ENCODE assay signal across 29 mouse cellular contexts in genomic region chr9:87784872-87785271, GRCm38 (mm10). TPM values are rescaled to one million over a fixed set of nuclear protein-coding genes. Genes with fewer than 3 reads are reported as not detected.
"Had no signal": no experiment of that assay in that cellular context is flagged by ENCODE, and none has a peak within 500 bp of the region (broad histone marks: within the 10 kb centered on the region; RNA-seq: fewer than 3 reads in every experiment).

No protein-coding gene starts in this region.

- H3K9me3 ChIP-seq: embryonic facial prominence, embryonic 10.5 days; embryonic facial prominence, embryonic 12.5 days; embryonic facial prominence, embryonic 13.5 days; embryonic facial prominence, embryonic 15.5 days; forebrain, embryonic 10.5 days; forebrain, embryonic 12.5 days; forebrain, embryonic 13.5 days; forebrain, embryonic 15.5 days; heart, embryonic 10.5 days had no signal

- H3K27me3 ChIP-seq: embryonic facial prominence, embryonic 12.5 days; embryonic facial prominence, embryonic 13.5 days; embryonic facial prominence, embryonic 15.5 days; forebrain, embryonic 12.5 days; forebrain, embryonic 13.5 days; forebrain, embryonic 15.5 days had no signal

- H3K27ac ChIP-seq: embryonic facial prominence, embryonic 10.5 days; embryonic facial prominence, embryonic 12.5 days; embryonic facial prominence, embryonic 13.5 days; embryonic facial prominence, embryonic 15.5 days; forebrain, embryonic 10.5 days; forebrain, embryonic 12.5 days; forebrain, embryonic 13.5 days; forebrain, embryonic 15.5 days; gastrocnemius, adult 2 months; heart, embryonic 10.5 days had no signal

- ATAC-seq: forebrain, embryonic 13.5 days; forebrain, embryonic 14.5 days; forebrain, embryonic 15.5 days; forebrain, embryonic 16.5 days; forebrain, postnatal 0 days had no signal

- H3K9ac ChIP-seq: embryonic facial prominence, embryonic 12.5 days; embryonic facial prominence, embryonic 13.5 days; embryonic facial prominence, embryonic 15.5 days; forebrain, embryonic 12.5 days; forebrain, embryonic 13.5 days; forebrain, embryonic 15.5 days; forebrain, postnatal 0 days had no signal

- H3K4me2 ChIP-seq: embryonic facial prominence, embryonic 12.5 days; embryonic facial prominence, embryonic 13.5 days; embryonic facial prominence, embryonic 15.5 days; forebrain, embryonic 12.5 days; forebrain, embryonic 13.5 days; forebrain, embryonic 15.5 days; heart, embryonic 11.5 days had no signal

- H3K36me3 ChIP-seq: embryonic facial prominence, embryonic 10.5 days; embryonic facial prominence, embryonic 12.5 days; embryonic facial prominence, embryonic 13.5 days; embryonic facial prominence, embryonic 15.5 days; forebrain, embryonic 10.5 days; forebrain, embryonic 12.5 days; forebrain, embryonic 15.5 days; heart, embryonic 10.5 days had no signal

- H3K4me3 ChIP-seq: embryonic facial prominence, embryonic 10.5 days; embryonic facial prominence, embryonic 12.5 days; embryonic facial prominence, embryonic 13.5 days; embryonic facial prominence, embryonic 15.5 days; erythroblast, embryonic 14.5 days; forebrain, embryonic 10.5 days; forebrain, embryonic 12.5 days; forebrain, embryonic 13.5 days; forebrain, embryonic 15.5 days; gastrocnemius, adult 2 months; heart, embryonic 10.5 days had no signal

- DNase-seq: cerebellum, adult 9-11 months; cerebellum, postnatal 10 days; cerebellum, postnatal 14 days; cerebellum, postnatal 25 days; cerebellum, postnatal 36 days; embryo, embryonic 11 days; forebrain, postnatal 0 days; gastrocnemius, adult 2 months; gastrocnemius, postnatal 10 days; gastrocnemius, postnatal 14 days; gastrocnemius, postnatal 25 days; gastrocnemius, postnatal 36 days; heart, adult 11 months; heart, adult 18-20 months had no signal

- H3K4me1 ChIP-seq: embryonic facial prominence, embryonic 10.5 days; embryonic facial prominence, embryonic 12.5 days; embryonic facial prominence, embryonic 13.5 days; embryonic facial prominence, embryonic 15.5 days; forebrain, embryonic 10.5 days; forebrain, embryonic 12.5 days; forebrain, embryonic 13.5 days; forebrain, embryonic 15.5 days; heart, embryonic 10.5 days had no signal

RNA-seq across cellular contexts. Expression of gene Tbx18, which starts 53.8 kb away (rescaled TPM):
- total RNA-seq: common myeloid progenitor, adult 5-6 weeks; granulocyte monocyte progenitor cell, adult 5-6 weeks had no signal
- polyA plus RNA-seq: erythroblast, embryonic 14.5 days had no signal
